Mouse (Mus musculus): ENCODE measurements around the gene Tpra1.

- TF ChIP-seq CTCF (IDR thresholded peaks at IDR 0.05; ENCODE audit: borderline replicate concordance, extremely low read depth, insufficient read depth, insufficient read length) (no peak), POLR2A (IDR thresholded peaks at IDR 0.05; ENCODE audit: borderline replicate concordance, extremely low read depth, insufficient read depth, insufficient read length, poor library complexity, severe bottlenecking) (no peak)
These were observed 32.1 kb downstream of the Tpra1 start for GRCm38 (mm10) chr6:88934132-88934531.
